Comparison of ENCODE assay signal across 29 mouse cellular contexts in the genomic region with DNA sequence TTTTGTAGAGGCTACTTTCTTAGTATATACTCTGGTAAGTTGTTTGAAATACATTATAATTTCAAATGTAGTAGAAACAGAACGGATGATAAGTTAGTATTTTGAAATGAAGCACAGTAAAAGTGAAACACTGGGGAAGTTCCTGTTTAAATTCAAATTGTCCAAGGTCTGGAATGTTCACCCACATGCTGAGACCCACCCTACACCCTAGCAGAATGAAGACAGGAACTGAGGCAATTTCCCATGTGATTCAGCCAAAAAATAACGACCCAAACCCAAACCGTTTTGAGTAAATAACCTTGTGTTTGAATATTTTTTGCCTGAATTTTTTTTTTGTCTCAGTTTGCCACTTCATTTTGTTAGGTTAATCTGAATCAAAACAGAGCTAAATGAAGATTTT.
DNase-seq lines count a peak whose midpoint lies in the region; ATAC-seq and TF ChIP-seq lines count a peak whose summit lies in the region.
"Had no signal": no experiment of that assay in that cellular context is flagged by ENCODE, and none has a peak within 500 bp of the region (broad histone marks: within the 10 kb centered on the region; RNA-seq: fewer than 3 reads in every experiment).

No protein-coding gene starts in this region.

- peaks cover 26% of the 10 kb centered on the region for H3K36me3 ChIP-seq in liver, postnatal 0 days (replicated peaks; ENCODE audit: insufficient read depth, low read length)

- H3K4me2 ChIP-seq in liver, postnatal 0 days (ENCODE audit: low read depth, low read length), result no peak overlapping the region
- H3K4me2 ChIP-seq: embryonic facial prominence, embryonic 12.5 days; embryonic facial prominence, embryonic 15.5 days; heart, embryonic 12.5 days; heart, embryonic 15.5 days; hindbrain, embryonic 13.5 days had no signal

- TF ChIP-seq EP300 in liver, postnatal 0 days (IDR thresholded peaks at IDR 0.05; ENCODE audit: low read depth), result no peak

- H3K27me3 ChIP-seq in liver, postnatal 0 days (ENCODE audit: insufficient read depth, low read length), result no peaks in the 10 kb centered on the region
- H3K27me3 ChIP-seq: CH12.LX; embryonic facial prominence, embryonic 12.5 days; embryonic facial prominence, embryonic 15.5 days; heart, embryonic 12.5 days; heart, embryonic 15.5 days; hindbrain, embryonic 13.5 days had no signal

- 52% methylated on average over 3 of the region's 3 CpGs for WGBS in liver, postnatal 0 days (ENCODE audit: insufficient replicate concordance)

- ATAC-seq in megakaryocyte, adult 5-6 weeks (ENCODE audit: poor library complexity, severe bottlenecking), result peak; percentile 69
- ATAC-seq in liver, postnatal 0 days, result no peak
- ATAC-seq: activated CD4-positive, CD25-positive, alpha-beta regulatory T cell, adult 4 months; forebrain, embryonic 14.5 days; forebrain, postnatal 0 days; hindbrain, embryonic 16.5 days; intestine, embryonic 16.5 days had no signal

- TF ChIP-seq CTCF in gastrocnemius, adult 2 months (IDR thresholded peaks at IDR 0.05), result no peak
- no peak for TF ChIP-seq CTCF in liver, postnatal 0 days (IDR thresholded peaks at IDR 0.05; ENCODE audit: low read depth)

- no peak overlapping the region for H3K9ac ChIP-seq in liver, postnatal 0 days (replicated peaks)
- H3K9ac ChIP-seq: embryonic facial prominence, embryonic 12.5 days; embryonic facial prominence, embryonic 15.5 days; forebrain, postnatal 0 days; heart, embryonic 12.5 days; heart, embryonic 15.5 days; hindbrain, embryonic 13.5 days had no signal

- H3K9me3 ChIP-seq in liver, postnatal 0 days (ENCODE audit: low read length), result no peaks in the 10 kb centered on the region
- H3K9me3 ChIP-seq: embryonic facial prominence, embryonic 12.5 days; embryonic facial prominence, embryonic 15.5 days; heart, embryonic 15.5 days; hindbrain, embryonic 13.5 days had no signal

- peaks cover 2% of the 10 kb centered on the region; the same call in 1 of the 2 replicates for H3K4me1 ChIP-seq in brown adipose tissue, adult 24 weeks (ENCODE audit: control insufficient read depth, insufficient read depth, insufficient read length, low read length)
- H3K4me1 ChIP-seq in liver, postnatal 0 days (ENCODE audit: insufficient read depth), result no peaks in the 10 kb centered on the region
- H3K4me1 ChIP-seq: embryonic facial prominence, embryonic 12.5 days; hindbrain, embryonic 10.5 days; hindbrain, embryonic 13.5 days had no signal

- H3K27ac ChIP-seq in gastrocnemius, adult 2 months, result peak overlapping the region; percentile 21; the same call in 1 of the 2 replicates
- peak overlapping the region; percentile 64 for H3K27ac ChIP-seq in brown adipose tissue, adult 24 weeks (replicated peaks; ENCODE audit: low read depth, low read length)
- no peak overlapping the region for H3K27ac ChIP-seq in liver, postnatal 0 days (ENCODE audit: low read depth)
- H3K27ac ChIP-seq: embryonic facial prominence, embryonic 12.5 days; embryonic facial prominence, embryonic 15.5 days; hindbrain, embryonic 10.5 days; hindbrain, embryonic 13.5 days had no signal

- intact Hi-C loops in gastrocnemius, adult 2 months (cut with DNase I), result loop anchor here (5.0 kb wide), 4 partner anchors 38 to 318 kb away; partner anchors contain the start of gene Mbnl2

- DNase-seq in gastrocnemius, adult 2 months, result no peak
- DNase-seq in gastrocnemius, postnatal 4 days (ENCODE audit: low spot score in 2 of 2), result no peak
- DNase-seq in 416B (ENCODE audit: low read depth), result peak; percentile 54
- DNase-seq in liver, postnatal 0 days, result no peak
- no peak for DNase-seq in urinary bladder, postnatal 4 days (ENCODE audit: low spot score in 2 of 2)
- DNase-seq in ovary, adult 18-20 months (ENCODE audit: low spot score), result no peak
- DNase-seq: adrenal gland, adult 8-10 months; adrenal gland, postnatal 25 days; B cell, adult 2 months; cerebellum, adult 18-20 months; cerebellum, adult 9-10 months; forebrain, postnatal 0 days; gastrocnemius, postnatal 25 days; heart, adult 18-20 months; heart, postnatal 10 days; heart, postnatal 36 days had no signal

- H3K4me3 ChIP-seq in gastrocnemius, adult 2 months, result no peak overlapping the region
- H3K4me3 ChIP-seq in brown adipose tissue, adult 24 weeks (ENCODE audit: insufficient read depth, low read depth, low read length), result no peak overlapping the region
- H3K4me3 ChIP-seq in liver, postnatal 0 days (ENCODE audit: low read depth, low read length), result no peak overlapping the region
- H3K4me3 ChIP-seq: embryonic facial prominence, embryonic 12.5 days; embryonic facial prominence, embryonic 15.5 days; heart, embryonic 12.5 days; heart, embryonic 15.5 days; hindbrain, embryonic 10.5 days; hindbrain, embryonic 13.5 days had no signal
